Mouse (Mus musculus): ENCODE data around the gene Lmo4.

- TF ChIP-seq POLR2A (IDR thresholded peaks at IDR 0.05; ENCODE audit: low read depth, low read length) (no peak), CTCF (conservative IDR thresholded peaks at IDR 0.05 in 1 of 2, IDR thresholded peaks at IDR 0.05 in 1 of 2; ENCODE audit: low read depth in 2 of 2, low read length in 2 of 2) (no peak), MAZ (IDR thresholded peaks at IDR 0.05; ENCODE audit: low read depth, low read length) (no peak), ZMIZ1 (IDR thresholded peaks at IDR 0.05; ENCODE audit: low read depth, low read length) (no peak), MYC (IDR thresholded peaks at IDR 0.05; ENCODE audit: low read depth, low read length) (no peak), MAX (IDR thresholded peaks at IDR 0.05; ENCODE audit: low read length) (no peak), MXI1 (IDR thresholded peaks at IDR 0.05; ENCODE audit: low read depth, low read length) (no peak), EP300 (IDR thresholded peaks at IDR 0.05; ENCODE audit: low read length) (no peak), TCF12 (IDR thresholded peaks at IDR 0.05; ENCODE audit: low read depth, low read length) (no peak), ETS1 (conservative IDR thresholded peaks at IDR 0.05; ENCODE audit: low read depth, low read length) (no peak)
These were observed 42.9 kb downstream of the Lmo4 start for GRCm38 (mm10) chr3:144162156-144162555.

Measured in CH12.LX (cell line).